Mouse (Mus musculus) urinary bladder, postnatal 14 days (tissue): ENCODE data around the gene Slc44a2.

ENCODE experiments used
- DNase-seq: peaks from one replicate; pipeline ENCODE4 v3.0.0; 2021; ENCODE audit warnings: low spot score

The Slc44a2 gene

DNA sequence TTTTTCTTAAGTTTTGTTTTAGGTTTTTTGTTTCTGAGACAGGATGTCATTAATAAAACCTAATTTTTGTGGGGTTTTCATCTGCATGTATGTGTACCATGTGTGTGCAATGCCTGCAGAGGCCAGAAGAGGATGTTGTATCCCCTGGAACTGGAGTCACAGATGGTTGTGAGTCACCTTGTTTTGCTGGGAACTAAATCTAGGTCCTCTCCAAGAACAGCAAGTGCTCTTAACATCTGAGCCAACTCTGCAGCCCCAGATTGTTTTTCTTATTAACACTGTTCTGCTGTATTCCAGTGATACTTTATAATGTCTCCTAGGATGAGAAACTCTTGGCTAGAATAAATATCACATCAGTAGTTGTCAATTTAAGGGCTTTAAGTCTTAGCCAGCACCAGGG lies 60.4 kb downstream of the Slc44a2 start:
- no peak for DNase-seq

GRCm38 (mm10) chr9:21383966-21384365 lies 63.5 kb downstream of the Slc44a2 start:
- DNase-seq, result no peak

DNA sequence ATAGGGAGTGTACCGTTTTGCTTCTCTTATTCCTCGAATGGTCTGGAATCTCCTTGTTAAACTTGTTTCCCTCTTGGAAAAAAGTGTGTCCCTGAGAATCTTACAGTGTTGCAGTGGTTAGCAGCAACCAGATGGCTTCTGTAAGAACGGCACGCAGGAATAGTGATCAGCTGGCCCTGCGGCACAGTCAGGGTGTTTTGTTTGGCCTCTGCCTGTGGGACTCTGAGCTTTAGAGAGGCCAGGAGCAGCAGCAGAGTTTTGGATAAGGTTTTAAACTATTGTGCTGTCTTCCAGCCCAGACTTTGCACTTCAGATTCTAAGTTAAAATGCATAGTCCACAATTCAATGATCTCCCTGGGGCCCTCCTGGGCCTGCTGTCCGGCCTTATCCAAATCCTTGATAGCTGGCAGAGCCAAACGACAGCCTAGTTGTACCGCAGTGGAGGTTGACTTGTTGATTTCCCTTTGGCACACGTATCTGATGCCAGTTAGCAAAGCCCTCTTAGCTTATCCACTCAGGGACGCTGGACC lies 72.2 kb downstream of the Slc44a2 start:
- DNase-seq, result no peak

DNA sequence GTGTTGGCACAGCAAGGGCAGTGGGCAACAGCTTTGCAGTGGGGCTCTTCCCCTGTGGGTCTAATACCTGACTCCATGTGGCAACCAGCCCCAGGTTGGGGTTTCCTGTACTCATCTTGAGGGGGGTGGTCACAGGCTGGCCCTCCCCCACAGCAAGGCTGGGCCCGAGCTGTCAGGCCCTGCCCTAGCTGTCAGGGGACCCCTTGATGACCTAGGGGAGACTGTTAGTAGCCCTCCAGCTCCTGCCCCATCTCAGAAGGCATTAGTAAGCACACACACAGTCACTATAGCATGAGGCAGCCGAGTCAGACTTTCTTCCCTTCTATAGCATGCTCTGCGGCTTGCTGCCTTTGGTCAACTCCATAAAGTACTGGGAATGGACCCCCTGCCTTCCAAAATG lies 75.2 kb downstream of the Slc44a2 start:
- no peak for DNase-seq

DNA sequence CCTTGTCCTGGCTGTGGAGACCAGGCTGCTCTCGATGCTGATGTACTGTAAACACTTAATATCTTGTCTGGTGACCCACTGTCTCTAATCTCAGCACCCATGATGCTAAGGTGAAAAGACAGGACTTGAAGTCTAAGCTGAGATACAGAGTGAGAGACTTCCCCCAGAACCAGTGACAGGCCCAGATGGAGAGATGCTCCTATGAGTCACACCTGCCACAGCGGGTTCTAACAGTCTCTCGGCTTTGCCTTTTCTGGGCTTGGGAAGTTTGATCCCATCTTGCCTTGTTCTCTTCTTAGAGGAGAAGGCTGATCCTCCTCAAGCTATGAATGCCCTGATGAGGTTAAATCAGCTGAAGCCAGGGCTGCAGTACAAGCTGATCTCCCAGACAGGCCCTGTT lies 76.7 kb downstream of the Slc44a2 start:
- DNase-seq, result no peak

GRCm38 (mm10) chr9:21401042-21401441 lies 80.5 kb downstream of the Slc44a2 start:
- DNase-seq, result no peak

DNA sequence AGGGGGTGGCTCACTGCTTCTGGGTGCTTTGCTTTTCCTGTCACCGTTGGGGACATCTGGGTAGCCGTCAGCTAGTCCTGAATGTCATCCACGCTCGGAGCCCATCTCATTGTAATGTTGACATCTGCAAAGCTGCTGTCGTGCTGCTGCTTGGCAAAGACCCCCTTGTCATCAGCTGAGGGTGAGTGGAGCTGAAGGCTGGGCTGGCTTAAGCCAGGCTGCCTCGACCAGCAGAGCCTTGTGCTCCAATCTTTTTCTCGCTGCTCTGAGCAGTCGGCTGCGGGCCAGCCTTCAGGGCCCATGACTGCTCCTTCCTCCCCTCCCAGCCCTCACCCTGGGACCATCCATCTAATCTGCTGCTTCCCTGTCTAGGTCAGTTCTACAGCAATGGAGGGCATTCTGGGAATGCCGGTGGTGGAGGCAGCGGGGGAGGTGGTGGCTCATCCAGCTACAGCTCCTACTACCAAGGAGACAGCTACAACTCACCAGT lies 82.3 kb downstream of the Slc44a2 start:
- no peak for DNase-seq

- no peak for DNase-seq
Measured at GRCm38 (mm10) chr9:21403745-21404144, 83.2 kb downstream of the Slc44a2 start.
